Mouse (Mus musculus) testis, adult 2 months (tissue): ENCODE results near the gene Tgfbr3. TPM values are rescaled to one million over a fixed set of nuclear protein-coding genes. Genes with fewer than 3 reads are reported as not detected.

ENCODE experiments used
- H3K27ac ChIP-seq: fragments of 200-500 bp; 2 replicates; pipeline ENCODE4 v1.5.1; 2012; ENCODE audit warnings: low read depth, low read length; ENCODE audit not compliant: control insufficient read depth, insufficient read depth
- H3K27me3 ChIP-seq: fragments of 200-500 bp; 2 replicates; pipeline ENCODE4 v1.6.1; 2012; ENCODE audit warnings: mild to moderate bottlenecking, low read length, moderate library complexity; ENCODE audit not compliant: control insufficient read depth, insufficient read depth
- H3K36me3 ChIP-seq: fragments of 200-500 bp; 2 replicates; pipeline ENCODE4 v1.6.1; 2012; ENCODE audit warnings: mild to moderate bottlenecking, low read length; ENCODE audit not compliant: control insufficient read depth, insufficient read depth
- H3K4me1 ChIP-seq: fragments of 200-500 bp; 2 replicates; pipeline ENCODE4 v1.6.1; 2012; ENCODE audit warnings: low read length; ENCODE audit not compliant: control insufficient read depth, insufficient read depth
- H3K4me3 ChIP-seq: fragments of 200-500 bp; 2 replicates; pipeline ENCODE4 v1.5.1; 2012; ENCODE audit warnings: low read depth, mild to moderate bottlenecking, low read length, moderate library complexity, mixed read lengths; ENCODE audit not compliant: control insufficient read depth
- CTCF ChIP-seq: fragments of 200-500 bp; IDR thresholded peaks from 2 replicates; pipeline ENCODE4 v1.5.1; 2012; ENCODE audit warnings: low read depth, mild to moderate bottlenecking, inconsistent platforms, low read length, moderate library complexity; ENCODE audit not compliant: control insufficient read depth, insufficient read depth, insufficient replicate concordance
- POLR2A ChIP-seq: fragments of 200-500 bp; IDR thresholded peaks from 2 replicates; pipeline ENCODE4 v1.6.1; 2012; ENCODE audit warnings: low read depth, mild to moderate bottlenecking, inconsistent platforms, low read length, moderate library complexity; ENCODE audit not compliant: control insufficient read depth
- polyA plus RNA-seq: library from polyadenylated mRNA; depleted of rRNA; stranded (reverse); fragments of >200 nt; gene quantifications from 2 replicates; pipeline ENCODE4 v1.2.3, GENCODE M21; 2012

Gene Tgfbr3
- polyA plus RNA-seq, 1 experiment: 8.4 TPM

- H3K36me3 ChIP-seq: no peaks in the 10 kb centered on the region
- no peak overlapping the region for H3K27ac ChIP-seq
- H3K4me3 ChIP-seq: no peak overlapping the region
- no peaks in the 10 kb centered on the region; the same call in none of the 2 replicates for H3K4me1 ChIP-seq
- no peak for TF ChIP-seq CTCF
- TF ChIP-seq POLR2A: no peak
- H3K27me3 ChIP-seq: no peaks in the 10 kb centered on the region
Measured at GRCm38 (mm10) chr5:107276186-107276585, 13.2 kb downstream of the Tgfbr3 start.

DNA sequence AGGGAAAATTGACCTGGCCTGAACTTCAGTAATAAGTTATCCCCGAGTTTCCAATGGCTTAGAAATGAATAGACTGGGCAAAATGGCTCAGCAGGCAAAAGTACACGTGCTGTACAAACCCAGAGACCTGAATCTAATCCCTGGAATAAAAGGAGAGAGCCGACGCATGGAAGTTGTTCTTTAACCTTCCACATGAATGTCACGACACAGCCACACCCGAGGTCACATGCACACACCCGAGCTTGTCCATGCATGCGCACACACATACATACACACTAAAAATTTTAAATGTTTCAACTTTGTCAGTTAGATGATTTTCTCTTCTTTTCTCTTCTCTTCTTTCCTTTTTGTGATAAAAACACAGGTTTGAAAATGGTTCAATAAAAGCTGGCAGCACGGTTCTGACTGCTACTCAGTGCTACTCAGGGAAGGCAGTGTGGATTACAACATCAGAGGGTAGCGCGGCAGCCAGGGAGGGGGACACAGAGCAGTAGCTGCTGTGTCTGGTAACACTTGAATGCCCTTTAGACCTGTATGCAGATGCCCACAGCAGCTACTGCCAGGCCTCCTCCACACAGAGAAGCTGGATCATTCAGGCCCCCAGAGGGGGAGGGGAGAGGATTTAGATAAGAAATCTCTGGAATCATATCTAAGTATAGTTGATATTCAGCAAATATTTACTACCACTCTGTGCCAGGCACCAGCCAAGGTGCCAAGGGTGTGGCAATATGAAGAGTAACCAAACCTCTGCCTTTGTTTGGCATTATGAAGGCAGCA is 17.0 kb downstream of the Tgfbr3 start:
- no peak overlapping the region for H3K27ac ChIP-seq
- no peak overlapping the region for H3K4me3 ChIP-seq
- H3K36me3 ChIP-seq: no peaks in the 10 kb centered on the region
- no peaks in the 10 kb centered on the region; the same call in none of the 2 replicates for H3K4me1 ChIP-seq
- no peak for TF ChIP-seq CTCF
- TF ChIP-seq POLR2A: no peak
- H3K27me3 ChIP-seq: no peaks in the 10 kb centered on the region

GRCm38 (mm10) chr5:107269006-107269328 is 20.5 kb downstream of the Tgfbr3 start:
- no peaks in the 10 kb centered on the region; the same call in none of the 2 replicates for H3K4me1 ChIP-seq
- no peak overlapping the region for H3K27ac ChIP-seq
- H3K4me3 ChIP-seq: no peak overlapping the region

DNA sequence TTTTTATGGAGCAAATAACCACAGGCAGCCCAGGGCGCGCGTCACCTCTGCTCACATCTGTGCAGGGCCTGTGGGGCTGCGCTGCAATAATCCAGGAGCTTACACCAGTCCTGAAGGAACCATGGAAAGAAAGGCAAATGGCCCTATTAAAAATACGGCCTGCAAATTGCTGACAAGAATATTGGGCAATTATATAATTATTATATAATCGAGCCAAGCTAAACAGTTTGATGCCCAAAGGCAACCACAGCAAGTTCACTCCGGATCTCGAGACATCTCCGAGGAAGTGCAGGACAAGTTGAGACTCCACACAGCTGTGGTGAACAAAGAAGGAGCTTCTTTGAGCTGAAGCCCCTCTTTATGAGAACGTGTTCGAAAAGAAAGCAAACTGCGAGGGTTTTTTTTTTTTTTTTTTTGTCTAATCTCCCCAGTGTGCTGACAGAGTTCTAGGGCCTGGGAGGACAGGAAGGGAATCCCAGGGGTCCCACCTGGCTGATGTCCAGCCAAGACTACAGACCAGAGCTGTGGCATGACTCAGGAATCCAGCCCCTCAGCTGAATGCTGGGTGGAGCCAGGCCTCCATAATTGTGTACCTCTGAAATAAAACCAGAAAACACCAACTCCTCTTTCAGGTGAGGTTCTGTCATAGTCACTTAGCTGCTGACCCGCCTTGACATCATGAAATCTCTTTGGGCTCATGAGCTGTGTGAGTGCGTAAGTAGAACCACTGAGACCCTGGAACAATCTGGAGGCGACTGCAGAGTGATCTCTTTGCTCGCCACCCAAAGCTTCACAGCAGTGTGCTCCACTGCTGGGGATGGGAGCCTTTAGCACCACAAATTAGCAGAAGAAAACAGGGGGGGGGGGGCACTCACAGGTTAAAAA is 21.1 kb downstream of the Tgfbr3 start:
- peak overlapping the region; percentile 26 for H3K27ac ChIP-seq
- no peak overlapping the region for H3K4me3 ChIP-seq
- no peaks in the 10 kb centered on the region for H3K36me3 ChIP-seq
- TF ChIP-seq POLR2A (no peak), CTCF (no peak)
- H3K27me3 ChIP-seq: no peaks in the 10 kb centered on the region
- no peaks in the 10 kb centered on the region; the same call in none of the 2 replicates for H3K4me1 ChIP-seq

More at GRCm38 (mm10) chr5:107269006-107269328, 20.5 kb downstream of the Tgfbr3 start:
- no peak for TF ChIP-seq POLR2A
- no peak for TF ChIP-seq CTCF
- Histone ChIP-seq H3K27me3 (no peaks in the 10 kb centered on the region), H3K36me3 (no peaks in the 10 kb centered on the region)

GRCm38 (mm10) chr5:107266566-107266965 is 22.9 kb downstream of the Tgfbr3 start:
- H3K4me1 ChIP-seq: no peaks in the 10 kb centered on the region
- H3K27me3 ChIP-seq: no peaks in the 10 kb centered on the region
- no peak overlapping the region for H3K27ac ChIP-seq
- H3K4me3 ChIP-seq: no peak overlapping the region
- no peaks in the 10 kb centered on the region for H3K36me3 ChIP-seq
- no peak for TF ChIP-seq CTCF
- TF ChIP-seq POLR2A: no peak

- Histone ChIP-seq H3K4me3 (no peak overlapping the region), H3K36me3 (no peaks in the 10 kb centered on the region), H3K27me3 (no peaks in the 10 kb centered on the region), H3K4me1 (no peaks in the 10 kb centered on the region), H3K27ac (no peak overlapping the region)
- no peak for TF ChIP-seq POLR2A
Measured at GRCm38 (mm10) chr5:107264426-107265360, 24.7 kb downstream of the Tgfbr3 start.
